Mouse (Mus musculus) cerebellum, adult (tissue): ENCODE results near the gene Ppp1r3g.
A peak's percentile ranks its signal among the peaks of the same experiment; 100 is the strongest.

ENCODE experiments used
- ATAC-seq: cut with Nextera tagmentation; 2 replicates; pipeline ENCODE4 v1.9.2; 2017; ENCODE audit warnings: mild to moderate bottlenecking, moderate library complexity, mixed read lengths; ENCODE audit not compliant: insufficient number of reproducible peaks, low FRiP score, low TSS enrichment

The Ppp1r3g gene

GRCm38 (mm10) chr13:35991185-35991584, 32.5 kb downstream of the Ppp1r3g start:
- ATAC-seq: peak; percentile 37; the same call in 1 of the 2 replicates

- ATAC-seq: no peak
Observed at GRCm38 (mm10) chr13:35994067-35994466, 35.4 kb downstream of the Ppp1r3g start.

GRCm38 (mm10) chr13:35995231-35995630, 36.6 kb downstream of the Ppp1r3g start:
- no peak for ATAC-seq

GRCm38 (mm10) chr13:35995696-35996426, 37.2 kb downstream of the Ppp1r3g start:
- ATAC-seq: no peak

GRCm38 (mm10) chr13:35997606-35998005, 39.0 kb downstream of the Ppp1r3g start:
- no peak for ATAC-seq

- ATAC-seq: no peak
Observed at GRCm38 (mm10) chr13:36000798-36001197, 42.2 kb downstream of the Ppp1r3g start.

GRCm38 (mm10) chr13:36009981-36010380, 51.3 kb downstream of the Ppp1r3g start:
- ATAC-seq: no peak

- ATAC-seq: no peak
Observed at GRCm38 (mm10) chr13:36015636-36016035, 57.0 kb downstream of the Ppp1r3g start.

- no peak for ATAC-seq
Observed at GRCm38 (mm10) chr13:36018017-36018416, 59.4 kb downstream of the Ppp1r3g start.

- ATAC-seq: peak; percentile 50
Observed at GRCm38 (mm10) chr13:36019309-36020274, 61.0 kb downstream of the Ppp1r3g start.
